Mouse (Mus musculus): ENCODE data around the gene Plekha6. TPM values are rescaled to one million over a fixed set of nuclear protein-coding genes. Genes with fewer than 3 reads are reported as not detected.

The Plekha6 gene
- polyA plus RNA-seq, 1 experiment from 2014 or later = 13.5 TPM

DNA sequence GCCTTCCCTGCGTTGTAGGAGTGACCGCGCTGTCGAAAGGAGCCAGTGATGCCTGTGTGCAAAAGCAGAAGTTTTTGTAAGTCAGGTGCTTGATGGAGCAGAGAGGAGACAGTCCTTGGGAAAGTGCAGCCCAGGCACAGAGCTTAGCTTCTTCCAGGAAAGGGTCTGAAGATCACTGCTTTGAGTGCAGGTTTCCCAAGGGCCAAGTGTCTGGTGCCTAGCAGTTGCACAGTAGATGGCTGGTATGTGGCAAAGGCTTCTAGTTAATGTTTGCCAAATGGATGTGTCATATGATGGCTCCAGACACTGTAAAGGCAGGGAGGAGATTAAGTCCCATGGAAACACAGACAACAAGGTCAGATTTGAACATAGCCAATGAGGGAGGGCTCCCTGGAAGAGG, 49.9 kb downstream of the Plekha6 start:
- WGBS = 95% methylated on average over 4 of the region's 4 CpGs
- H3K27ac ChIP-seq = peak overlapping the region; percentile 69
- no peak for DNase-seq (ENCODE audit: low spot score)
- no peaks in the 10 kb centered on the region for H3K9me3 ChIP-seq
- no peak overlapping the region for H3K4me3 ChIP-seq
- no peaks in the 10 kb centered on the region for H3K27me3 ChIP-seq (ENCODE audit: insufficient read depth, poor library complexity, severe bottlenecking)
- H3K36me3 ChIP-seq = no peaks in the 10 kb centered on the region
- peaks cover 74% of the 10 kb centered on the region for H3K4me1 ChIP-seq

DNA sequence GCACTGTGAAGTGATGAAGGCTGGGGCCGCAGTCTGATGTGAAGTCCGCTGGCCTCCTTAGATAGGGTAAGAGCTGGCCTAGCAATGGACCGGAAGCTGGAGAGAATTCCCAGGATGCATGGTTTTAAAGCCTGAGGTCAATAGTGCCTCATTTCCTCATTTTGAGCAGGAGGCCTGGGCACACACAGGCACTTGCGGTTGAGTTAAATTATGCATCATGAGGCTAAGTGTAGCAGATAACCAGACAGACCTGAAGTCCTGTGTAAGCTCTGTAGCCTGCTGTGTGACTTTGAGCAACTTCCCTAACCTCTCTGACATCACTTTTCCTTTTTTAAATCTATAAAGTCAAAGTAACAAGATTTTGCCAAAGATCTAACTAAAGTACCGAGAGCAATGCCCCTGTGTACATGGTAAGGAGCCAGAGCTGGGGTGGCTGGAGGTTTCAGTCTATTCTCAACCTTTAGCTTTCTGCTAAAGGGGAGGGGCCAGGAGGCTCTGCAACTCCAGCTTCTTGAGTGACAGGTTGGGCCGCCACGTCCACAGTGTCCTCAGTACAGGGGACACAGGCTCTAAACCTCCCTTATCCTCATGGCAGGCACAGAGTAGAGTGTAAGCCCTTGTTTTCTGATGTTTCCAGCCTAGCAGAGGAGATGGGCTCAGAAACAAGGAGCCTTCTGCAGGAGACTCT, 50.8 kb downstream of the Plekha6 start:
- no peaks in the 10 kb centered on the region for H3K9me3 ChIP-seq
- peak overlapping the region; percentile 57 for H3K27ac ChIP-seq
- H3K4me3 ChIP-seq = no peak overlapping the region
- no peak for DNase-seq (ENCODE audit: low spot score)
- peaks cover 74% of the 10 kb centered on the region for H3K4me1 ChIP-seq
- no peaks in the 10 kb centered on the region for H3K36me3 ChIP-seq
- 55% methylated on average over 7 of the region's 7 CpGs for WGBS
- no peaks in the 10 kb centered on the region for H3K27me3 ChIP-seq (ENCODE audit: insufficient read depth, poor library complexity, severe bottlenecking)

DNA sequence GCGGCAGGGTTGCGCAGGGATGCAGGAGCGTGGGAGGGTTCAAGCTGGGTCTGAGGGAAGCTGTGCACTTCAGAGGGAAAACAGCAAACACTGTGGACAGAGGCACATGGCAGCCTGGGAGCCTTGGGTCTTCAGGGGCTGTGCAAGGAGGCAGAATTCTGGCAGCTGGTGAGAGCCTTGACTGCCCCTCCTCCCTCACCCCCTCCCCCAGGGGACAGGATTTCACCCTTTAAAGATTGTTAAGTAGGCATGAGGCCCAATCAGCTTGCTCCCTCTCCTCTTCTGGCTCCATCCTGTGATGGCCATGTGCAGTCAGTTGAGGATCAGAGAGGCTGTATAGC, 51.3 kb downstream of the Plekha6 start:
- Histone ChIP-seq H3K27me3 (ENCODE audit: insufficient read depth, poor library complexity, severe bottlenecking) (no peaks in the 10 kb centered on the region), H3K27ac (peak overlapping the region; percentile 57), H3K4me1 (peaks cover 72% of the 10 kb centered on the region), H3K4me3 (no peak overlapping the region), H3K36me3 (no peaks in the 10 kb centered on the region), H3K9me3 (no peaks in the 10 kb centered on the region)
- WGBS = 68% methylated on average over 3 of the region's 3 CpGs
- no peak for DNase-seq (ENCODE audit: low spot score)

DNA sequence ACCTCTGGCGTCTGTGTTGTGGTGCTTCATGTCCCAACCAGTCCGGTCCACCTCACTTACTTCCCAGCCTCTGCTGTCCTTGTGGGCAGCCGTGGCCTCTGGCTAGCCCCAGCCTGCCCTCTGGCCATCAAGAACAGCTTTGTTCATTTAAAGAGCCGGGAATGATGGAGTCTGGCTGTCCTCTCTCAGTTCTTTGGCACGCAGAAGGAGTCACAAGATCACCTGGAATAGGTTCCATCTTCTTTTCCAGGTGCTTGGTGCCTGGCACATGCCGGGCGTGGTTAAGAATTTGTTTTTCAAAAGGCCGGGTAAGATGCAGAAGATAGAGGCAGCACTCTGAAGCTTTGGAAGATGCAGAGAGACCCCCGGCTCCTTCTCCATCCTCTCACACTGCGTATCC, 51.7 kb downstream of the Plekha6 start:
- 78% methylated on average over 10 of the region's 10 CpGs for WGBS
- H3K4me1 ChIP-seq = peaks cover 68% of the 10 kb centered on the region
- no peak for DNase-seq (ENCODE audit: low spot score)

DNA sequence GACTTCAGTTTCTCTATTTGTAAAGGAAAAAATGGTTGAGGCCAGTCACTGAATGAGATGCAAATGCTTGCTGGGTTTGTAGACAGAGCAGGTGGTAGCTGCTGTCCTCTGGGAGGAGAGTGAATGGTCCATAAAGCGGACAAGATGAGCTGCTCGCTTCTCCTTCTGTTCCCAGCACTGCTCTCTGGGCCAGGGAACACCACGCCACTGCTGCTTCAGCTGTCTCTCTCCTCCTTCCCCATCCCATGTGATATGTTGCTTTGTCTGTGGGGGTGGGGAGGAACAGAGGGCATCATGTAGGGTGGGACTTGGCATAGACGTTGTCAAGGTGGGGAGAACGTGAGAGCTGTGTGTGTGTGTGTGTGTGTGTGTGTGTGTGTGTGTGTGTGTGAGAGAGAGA, 53.0 kb downstream of the Plekha6 start:
- H3K9me3 ChIP-seq = no peaks in the 10 kb centered on the region
- no peak overlapping the region for H3K4me3 ChIP-seq
- H3K27me3 ChIP-seq (ENCODE audit: insufficient read depth, poor library complexity, severe bottlenecking) = no peaks in the 10 kb centered on the region
- H3K4me1 ChIP-seq = peaks cover 66% of the 10 kb centered on the region
- no peak for DNase-seq (ENCODE audit: low spot score)
- 75% methylated on average over 5 of the region's 5 CpGs for WGBS
- peak overlapping the region; percentile 42; the same call in 1 of the 2 replicates for H3K27ac ChIP-seq
- no peaks in the 10 kb centered on the region for H3K36me3 ChIP-seq

More for the DNA sequence above, 51.7 kb downstream of the Plekha6 start:
- Histone ChIP-seq H3K4me3 (no peak overlapping the region), H3K27me3 (ENCODE audit: insufficient read depth, poor library complexity, severe bottlenecking) (no peaks in the 10 kb centered on the region), H3K9me3 (no peaks in the 10 kb centered on the region), H3K27ac (peak overlapping the region; percentile 74), H3K36me3 (no peaks in the 10 kb centered on the region)

DNA sequence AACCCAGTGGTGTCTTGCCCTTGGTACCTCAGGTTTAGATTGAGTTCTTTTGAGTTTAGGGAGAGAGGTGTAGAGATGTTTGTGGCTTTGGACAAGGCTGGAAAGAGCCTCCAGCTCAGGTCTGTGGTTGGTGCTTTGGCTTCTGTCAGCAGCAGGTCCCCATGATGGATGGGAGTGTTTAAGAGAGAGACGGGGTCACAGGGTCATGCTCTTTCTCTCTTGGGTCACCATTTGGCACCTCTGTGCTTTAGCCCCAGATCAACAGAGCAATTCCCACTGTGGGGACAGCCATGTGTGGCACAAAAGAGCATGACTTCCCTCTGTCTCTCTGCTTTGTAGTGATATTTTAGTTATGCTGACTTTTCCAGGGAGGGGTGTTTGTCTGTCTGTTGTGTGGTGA, 55.1 kb downstream of the Plekha6 start:
- WGBS = 50% methylated on average over 1 of the region's 1 CpGs
- Histone ChIP-seq H3K4me3 (no peak overlapping the region), H3K27ac (no peak overlapping the region), H3K9me3 (no peaks in the 10 kb centered on the region), H3K36me3 (no peaks in the 10 kb centered on the region), H3K27me3 (ENCODE audit: insufficient read depth, poor library complexity, severe bottlenecking) (no peaks in the 10 kb centered on the region), H3K4me1 (peaks cover 65% of the 10 kb centered on the region)
- no peak for DNase-seq (ENCODE audit: low spot score)

DNA sequence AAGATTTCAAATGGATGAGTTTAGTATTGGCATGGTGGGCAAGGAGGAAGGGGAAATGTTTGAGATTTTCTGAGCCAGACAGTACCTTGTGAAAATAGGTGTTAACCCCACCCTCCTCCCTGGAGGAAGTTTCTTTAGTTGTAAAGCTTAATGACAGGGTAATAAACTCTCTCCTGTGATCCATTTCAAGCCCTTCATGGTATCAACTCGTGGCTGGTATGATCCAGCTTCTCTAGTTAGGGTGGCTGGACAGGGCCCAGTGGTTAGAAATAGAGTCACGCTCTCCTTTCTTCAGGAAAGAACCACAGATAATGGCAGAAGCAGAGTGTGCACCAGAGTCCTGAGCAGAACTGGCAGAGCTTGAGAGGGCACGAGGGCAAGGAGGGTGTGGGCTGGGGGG, 57.4 kb downstream of the Plekha6 start:
- WGBS = 73% methylated on average over 3 of the region's 3 CpGs
- peaks cover 54% of the 10 kb centered on the region for H3K4me1 ChIP-seq
- no peak for DNase-seq (ENCODE audit: low spot score)

DNA sequence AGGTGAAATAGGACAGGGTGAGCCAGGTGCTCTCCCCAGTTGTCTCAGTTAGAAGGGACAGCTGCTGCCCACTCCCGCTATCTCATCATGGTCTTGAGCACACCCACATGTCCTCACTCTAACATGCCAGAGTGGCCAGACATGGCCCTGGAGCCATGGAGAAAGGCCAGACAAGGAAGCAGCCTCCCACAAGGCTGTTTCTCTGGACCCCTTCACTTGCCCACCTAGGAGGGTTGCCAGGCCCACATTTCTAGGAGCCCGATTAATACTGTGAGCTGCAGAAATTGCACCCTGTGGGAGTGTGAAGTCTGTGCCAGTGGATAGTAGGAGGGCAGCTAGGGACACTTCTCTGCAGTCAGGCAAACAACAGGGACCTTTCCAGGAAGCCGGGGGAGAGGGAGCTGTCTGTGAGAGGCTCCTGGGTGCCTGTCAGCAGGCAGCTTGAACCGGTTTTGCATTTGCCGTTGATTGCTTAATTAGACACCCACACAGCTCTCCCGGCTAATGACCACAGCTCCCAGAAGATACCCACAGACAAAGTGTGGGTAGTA, 58.5 kb downstream of the Plekha6 start:
- WGBS = 17% methylated on average over 6 of the region's 6 CpGs
- no peaks in the 10 kb centered on the region for H3K36me3 ChIP-seq

More for the DNA sequence above, 57.4 kb downstream of the Plekha6 start:
- Histone ChIP-seq H3K9me3 (no peaks in the 10 kb centered on the region), H3K36me3 (no peaks in the 10 kb centered on the region), H3K27ac (peak overlapping the region; percentile 37; the same call in 1 of the 2 replicates), H3K27me3 (ENCODE audit: insufficient read depth, poor library complexity, severe bottlenecking) (no peaks in the 10 kb centered on the region), H3K4me3 (no peak overlapping the region)

DNA sequence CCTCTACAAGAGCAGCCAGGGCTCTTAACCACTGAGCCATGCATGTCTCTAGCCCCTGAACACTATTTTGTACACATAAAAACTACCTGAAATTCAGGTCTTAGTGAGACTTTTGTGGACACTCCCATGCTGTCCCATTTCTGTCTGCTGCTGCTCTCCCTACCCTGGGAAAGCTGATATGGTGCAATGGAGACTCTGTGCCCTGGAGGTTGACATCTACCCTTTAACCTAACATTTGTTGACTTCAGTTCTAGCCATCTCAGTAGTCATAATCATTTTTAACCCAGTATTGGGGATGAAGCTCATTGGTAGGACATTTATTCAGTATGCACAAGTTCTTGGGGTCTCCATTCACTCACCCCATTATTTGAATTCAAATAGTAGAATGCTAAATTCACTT, 60.7 kb downstream of the Plekha6 start:
- Histone ChIP-seq H3K27ac (no peak overlapping the region), H3K4me1 (peaks cover 67% of the 10 kb centered on the region), H3K9me3 (no peaks in the 10 kb centered on the region), H3K4me3 (no peak overlapping the region), H3K27me3 (ENCODE audit: insufficient read depth, poor library complexity, severe bottlenecking) (no peaks in the 10 kb centered on the region), H3K36me3 (no peaks in the 10 kb centered on the region)
- DNase-seq (ENCODE audit: low spot score) = no peak

More for the DNA sequence above, 58.5 kb downstream of the Plekha6 start:
- H3K4me1 ChIP-seq = peaks cover 56% of the 10 kb centered on the region
- H3K4me3 ChIP-seq = no peak overlapping the region
- peak overlapping the region; percentile 37 for H3K27ac ChIP-seq
- H3K27me3 ChIP-seq (ENCODE audit: insufficient read depth, poor library complexity, severe bottlenecking) = no peaks in the 10 kb centered on the region
- no peaks in the 10 kb centered on the region for H3K9me3 ChIP-seq
- no peak for DNase-seq (ENCODE audit: low spot score)

DNA sequence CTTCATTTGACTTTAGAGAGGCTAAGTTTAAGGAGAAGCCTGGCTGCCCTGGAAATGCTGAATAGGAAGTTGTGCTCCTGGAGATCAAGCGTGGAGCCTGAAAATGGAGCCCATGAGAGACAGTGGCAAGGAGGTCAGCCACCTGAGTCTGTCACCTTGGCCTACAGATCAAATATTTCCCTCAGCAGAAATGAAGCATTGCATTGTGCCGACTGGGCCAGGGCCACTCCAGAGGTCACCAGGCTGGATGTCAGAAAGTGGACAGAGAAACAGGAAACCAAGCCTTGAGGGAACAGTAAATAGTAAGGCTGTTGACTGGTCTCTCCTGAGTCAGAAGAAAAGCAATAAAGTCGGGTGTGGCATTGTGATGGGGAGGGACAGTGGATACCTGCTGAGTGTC, 61.1 kb downstream of the Plekha6 start:
- H3K27ac ChIP-seq = no peak overlapping the region
- peaks cover 65% of the 10 kb centered on the region for H3K4me1 ChIP-seq
- H3K27me3 ChIP-seq (ENCODE audit: insufficient read depth, poor library complexity, severe bottlenecking) = no peaks in the 10 kb centered on the region
- H3K4me3 ChIP-seq = no peak overlapping the region
- H3K36me3 ChIP-seq = no peaks in the 10 kb centered on the region
- 50% methylated on average over 3 of the region's 3 CpGs for WGBS
- H3K9me3 ChIP-seq = no peaks in the 10 kb centered on the region
- DNase-seq (ENCODE audit: low spot score) = no peak

DNA sequence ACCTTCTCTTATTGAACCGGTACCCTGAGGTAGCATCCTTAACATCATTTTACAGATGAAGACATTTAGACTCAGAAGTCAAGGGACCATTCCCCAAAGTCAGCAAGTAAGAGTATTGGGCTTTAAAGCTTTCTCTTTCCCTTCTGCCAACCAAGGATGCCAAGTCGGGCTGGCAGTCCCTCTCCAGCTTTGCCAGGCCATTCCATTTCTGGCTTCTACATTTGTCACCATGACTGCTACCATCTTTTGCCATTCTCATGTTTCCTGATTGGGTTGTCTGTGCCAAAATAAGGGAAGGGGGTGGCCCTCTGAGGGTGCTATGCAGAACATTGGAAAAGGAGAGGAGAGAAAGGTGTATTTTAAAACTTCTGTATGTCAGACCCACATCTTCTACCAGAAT, 61.6 kb downstream of the Plekha6 start:
- Histone ChIP-seq H3K4me3 (no peak overlapping the region), H3K9me3 (no peaks in the 10 kb centered on the region), H3K27me3 (ENCODE audit: insufficient read depth, poor library complexity, severe bottlenecking) (no peaks in the 10 kb centered on the region), H3K36me3 (no peaks in the 10 kb centered on the region), H3K4me1 (peaks cover 65% of the 10 kb centered on the region), H3K27ac (peak overlapping the region; percentile 84; the same call in 1 of the 2 replicates)
- DNase-seq (ENCODE audit: low spot score) = no peak
- 86% methylated on average over 2 of the region's 2 CpGs for WGBS

DNA sequence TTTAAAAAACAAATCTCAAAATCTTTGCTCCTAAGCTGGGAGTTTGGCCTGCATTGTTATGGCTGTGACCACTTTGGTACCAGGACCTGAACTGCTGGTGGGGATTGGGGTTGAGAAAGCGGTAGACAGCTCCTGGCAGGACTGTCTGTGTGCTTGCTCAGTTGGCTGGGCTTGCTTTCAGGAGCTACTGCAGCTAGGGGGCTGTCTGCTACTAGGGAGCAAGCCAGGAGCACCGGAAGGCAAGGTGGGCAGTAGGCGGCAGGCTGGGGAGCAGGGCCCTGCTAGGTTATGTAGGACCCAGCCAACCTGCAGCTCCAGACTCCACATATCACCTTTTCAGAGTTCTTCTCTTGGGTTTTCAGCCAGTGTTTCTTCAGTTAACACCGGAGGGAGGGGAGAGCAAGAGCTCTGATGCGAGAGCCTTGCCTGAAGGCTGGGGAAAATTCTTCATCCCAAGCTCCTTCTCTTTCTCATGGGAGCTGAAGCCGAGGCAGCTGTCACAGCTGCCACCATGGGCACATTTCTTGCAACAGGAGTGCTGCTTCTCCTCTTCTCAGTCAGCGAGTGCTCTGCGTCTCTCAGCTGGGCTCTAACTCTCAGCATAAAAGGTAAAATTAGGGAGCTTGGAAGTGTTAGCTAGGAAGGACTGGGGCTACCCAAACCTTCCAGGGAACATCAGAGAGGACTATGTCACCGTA, 62.1 kb downstream of the Plekha6 start:
- Histone ChIP-seq H3K27ac (peak overlapping the region; percentile 84), H3K27me3 (ENCODE audit: insufficient read depth, poor library complexity, severe bottlenecking) (no peaks in the 10 kb centered on the region), H3K4me3 (0 out of 2 replicates have a peak overlapping the region, but pooled peaks have one; percentile 36), H3K9me3 (no peaks in the 10 kb centered on the region), H3K36me3 (no peaks in the 10 kb centered on the region), H3K4me1 (peaks cover 65% of the 10 kb centered on the region)
- 24% methylated on average over 9 of the region's 9 CpGs for WGBS
- no peak for DNase-seq (ENCODE audit: low spot score)

DNA sequence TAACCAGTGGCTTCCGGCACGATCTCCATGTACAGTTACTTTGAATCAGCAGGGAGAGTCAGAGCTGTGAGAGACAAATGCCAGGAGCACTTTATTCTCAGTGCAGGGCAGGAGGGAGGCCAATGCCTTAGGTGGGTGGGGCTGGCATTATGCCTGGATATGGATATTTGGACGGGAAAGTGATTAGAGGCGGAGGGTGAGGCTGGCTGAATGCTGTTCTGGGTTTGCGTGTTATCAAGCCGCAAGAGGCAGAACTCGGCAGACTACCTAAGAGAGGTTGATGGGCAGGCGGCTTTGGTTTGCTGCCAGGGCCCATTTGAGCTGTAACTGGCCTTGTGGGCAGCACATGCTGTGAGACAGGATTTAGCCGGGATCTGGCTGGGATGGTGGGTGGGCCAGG, 62.9 kb downstream of the Plekha6 start:
- no peaks in the 10 kb centered on the region for H3K9me3 ChIP-seq
- 7% methylated on average over 9 of the region's 9 CpGs for WGBS
- H3K27ac ChIP-seq = peak overlapping the region; percentile 84
- peak overlapping the region; percentile 36 for H3K4me3 ChIP-seq
- no peaks in the 10 kb centered on the region for H3K36me3 ChIP-seq
- H3K4me1 ChIP-seq = peaks cover 68% of the 10 kb centered on the region
- no peaks in the 10 kb centered on the region for H3K27me3 ChIP-seq (ENCODE audit: insufficient read depth, poor library complexity, severe bottlenecking)
- peak; percentile 90 for DNase-seq (ENCODE audit: low spot score)
